Mouse (Mus musculus): Measurements from ENCODE around the gene Grpr. TPM values are rescaled to one million over a fixed set of nuclear protein-coding genes. Genes with fewer than 3 reads are reported as not detected.

Grpr gene
- not detected in 2 replicates for polyA plus RNA-seq (2012; ENCODE audit: low replicate concordance)

GRCm38 (mm10) chrX:163549666-163550065, at the start of gene Grpr:
Gene Grpr, minus strand, starts transcription at chrX:163549677.

Other genes starting within 250 kb of the Grpr start
- gene Rnf138rt1, start 211.7 kb upstream of the Grpr start, polyA plus RNA-seq (2012; ENCODE audit: low replicate concordance): not detected in 2 replicates

Measured in hematopoietic multipotent progenitor cell, adult 10-12 weeks (in vitro differentiated cells).